In the genomic region with DNA sequence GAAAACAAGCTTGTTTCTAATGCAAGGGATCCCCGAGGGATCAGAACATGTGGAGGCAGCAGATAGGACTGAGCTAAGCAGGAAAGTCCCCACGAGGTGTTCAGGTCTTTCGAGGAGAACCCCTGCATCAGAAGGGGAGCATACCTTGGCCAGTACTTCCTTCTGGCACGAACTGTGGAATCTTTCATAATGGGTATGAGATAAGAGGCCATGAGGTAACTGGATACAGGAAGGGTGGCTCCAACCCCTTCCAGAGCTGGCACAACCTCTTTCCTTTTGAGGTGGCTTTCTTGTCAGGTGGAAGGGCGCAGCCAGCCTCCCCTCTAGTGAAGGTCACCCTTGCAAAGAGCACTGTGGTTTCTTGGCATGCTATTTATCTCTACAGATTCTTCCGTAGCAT, we compare ENCODE assay signal across 17 mouse cellular contexts. TPM values are rescaled to one million over a fixed set of nuclear protein-coding genes. Genes with fewer than 3 reads are reported as not detected.
"Had no signal": no experiment of that assay in that cellular context is flagged by ENCODE, and none has a peak within 500 bp of the region (broad histone marks: within the 10 kb centered on the region; RNA-seq: fewer than 3 reads in every experiment).

No protein-coding gene starts in this region.

- H3K4me2 ChIP-seq: kidney, embryonic 15.5 days; limb, embryonic 15.5 days; liver, embryonic 13.5 days; midbrain, embryonic 12.5 days; neural tube, embryonic 13.5 days; stomach, embryonic 15.5 days had no signal

- ATAC-seq: liver, postnatal 0 days; midbrain, embryonic 16.5 days had no signal

- H3K27me3 ChIP-seq: kidney, embryonic 15.5 days; limb, embryonic 15.5 days; midbrain, embryonic 12.5 days; neural tube, embryonic 13.5 days; stomach, embryonic 15.5 days had no signal

- H3K36me3 ChIP-seq: kidney, embryonic 15.5 days; limb, embryonic 15.5 days; liver, embryonic 13.5 days; midbrain, embryonic 12.5 days; neural tube, embryonic 13.5 days; stomach, embryonic 15.5 days had no signal

- H3K4me1 ChIP-seq: kidney, embryonic 15.5 days; limb, embryonic 15.5 days; liver, embryonic 13.5 days; megakaryocyte, embryonic 14.5 days; midbrain, embryonic 12.5 days; stomach, embryonic 15.5 days had no signal

- H3K27ac ChIP-seq: kidney, embryonic 15.5 days; left cerebral cortex, adult 2 months; limb, embryonic 15.5 days; liver, embryonic 13.5 days; midbrain, embryonic 12.5 days; neural tube, embryonic 13.5 days; stomach, embryonic 15.5 days had no signal

- H3K4me3 ChIP-seq: kidney, embryonic 15.5 days; left cerebral cortex, adult 2 months; limb, embryonic 15.5 days; liver, embryonic 13.5 days; megakaryocyte, embryonic 14.5 days; midbrain, embryonic 12.5 days; neural tube, embryonic 13.5 days; stomach, embryonic 15.5 days had no signal

- DNase-seq: kidney, adult 2 months; kidney, postnatal 14 days; liver, embryonic 13.5 days; liver, postnatal 0 days; retina, postnatal 1 day; right cerebral cortex, postnatal 4 days; spleen, adult 18-20 months; thymus, postnatal 36 days had no signal

- H3K9me3 ChIP-seq: kidney, embryonic 15.5 days; limb, embryonic 15.5 days; liver, embryonic 13.5 days; megakaryocyte, embryonic 14.5 days; midbrain, embryonic 12.5 days; stomach, embryonic 15.5 days had no signal

- H3K9ac ChIP-seq: kidney, embryonic 15.5 days; limb, embryonic 15.5 days; liver, embryonic 13.5 days; liver, postnatal 0 days; midbrain, embryonic 12.5 days; neural tube, embryonic 13.5 days; stomach, embryonic 15.5 days had no signal

RNA-seq across cellular contexts. Expression of a gene that starts 55.6 kb away (rescaled TPM):
- polyA plus RNA-seq: kidney, adult 2 months; kidney, embryonic 15.5 days; large intestine, adult 2 months; midbrain, embryonic 12.5 days; stomach, embryonic 15.5 days had no signal
